Mouse (Mus musculus) forebrain, embryonic 13.5 days (tissue): ENCODE results near the gene Relch. TPM values are rescaled to one million over a fixed set of nuclear protein-coding genes. Genes with fewer than 3 reads are reported as not detected.

ENCODE experiments used
- ATAC-seq: fragments of 200-750 bp; cut with Nextera tagmentation; 2 replicates; pipeline ENCODE4 v1.8.0; 2017
- H3K27ac ChIP-seq: fragments of 300-500 bp; sonication (generic); 2 replicates; pipeline ENCODE4 v1.5.1; 2015; ENCODE audit warnings: inconsistent platforms, mild to moderate bottlenecking, moderate library complexity
- H3K27me3 ChIP-seq: fragments of 300-500 bp; sonication (generic); 2 replicates; pipeline ENCODE4 v1.6.1; 2015; ENCODE audit warnings: mild to moderate bottlenecking, inconsistent platforms
- H3K36me3 ChIP-seq: fragments of 300-500 bp; sonication (generic); 2 replicates; pipeline ENCODE4 v1.6.1; 2015; ENCODE audit warnings: mild to moderate bottlenecking, inconsistent platforms; ENCODE audit not compliant: poor library complexity, severe bottlenecking
- H3K4me1 ChIP-seq: fragments of 300-500 bp; sonication (generic); 2 replicates; pipeline ENCODE4 v1.6.1; 2015; ENCODE audit warnings: inconsistent platforms
- H3K4me2 ChIP-seq: fragments of 300-500 bp; sonication (generic); 2 replicates; pipeline ENCODE4 v1.6.1; 2015; ENCODE audit warnings: inconsistent platforms, mild to moderate bottlenecking, moderate library complexity
- H3K4me3 ChIP-seq: fragments of 300-500 bp; sonication (generic); 2 replicates; pipeline ENCODE4 v1.5.1; 2015; ENCODE audit warnings: mild to moderate bottlenecking, inconsistent platforms
- H3K9ac ChIP-seq: fragments of 300-500 bp; sonication (generic); 2 replicates; pipeline ENCODE4 v1.6.1; 2015; ENCODE audit warnings: mild to moderate bottlenecking, inconsistent platforms
- H3K9me3 ChIP-seq: fragments of 300-500 bp; sonication (generic); replicated peaks from 2 replicates; pipeline ENCODE4 v1.6.1; 2016; ENCODE audit warnings: inconsistent platforms
- WGBS: fragments of 180-500 bp; shearing (Covaris S2); methylation state at CpG from one replicate; pipeline ENCODE4 v1.1.7; 2015; 5-methylcytosine and 5-hydroxymethylcytosine counted together
- polyA plus RNA-seq: library from polyadenylated mRNA; unstranded; fragments of >200 nt; fragmentation: Nextera tagmentation; extraction: Ambion mirVana; gene quantifications from 2 replicates; pipeline ENCODE4 v1.2.1, GENCODE M21; 2015

Relch gene
- 35.2 and 35.5 TPM in 2 replicates for polyA plus RNA-seq

DNA sequence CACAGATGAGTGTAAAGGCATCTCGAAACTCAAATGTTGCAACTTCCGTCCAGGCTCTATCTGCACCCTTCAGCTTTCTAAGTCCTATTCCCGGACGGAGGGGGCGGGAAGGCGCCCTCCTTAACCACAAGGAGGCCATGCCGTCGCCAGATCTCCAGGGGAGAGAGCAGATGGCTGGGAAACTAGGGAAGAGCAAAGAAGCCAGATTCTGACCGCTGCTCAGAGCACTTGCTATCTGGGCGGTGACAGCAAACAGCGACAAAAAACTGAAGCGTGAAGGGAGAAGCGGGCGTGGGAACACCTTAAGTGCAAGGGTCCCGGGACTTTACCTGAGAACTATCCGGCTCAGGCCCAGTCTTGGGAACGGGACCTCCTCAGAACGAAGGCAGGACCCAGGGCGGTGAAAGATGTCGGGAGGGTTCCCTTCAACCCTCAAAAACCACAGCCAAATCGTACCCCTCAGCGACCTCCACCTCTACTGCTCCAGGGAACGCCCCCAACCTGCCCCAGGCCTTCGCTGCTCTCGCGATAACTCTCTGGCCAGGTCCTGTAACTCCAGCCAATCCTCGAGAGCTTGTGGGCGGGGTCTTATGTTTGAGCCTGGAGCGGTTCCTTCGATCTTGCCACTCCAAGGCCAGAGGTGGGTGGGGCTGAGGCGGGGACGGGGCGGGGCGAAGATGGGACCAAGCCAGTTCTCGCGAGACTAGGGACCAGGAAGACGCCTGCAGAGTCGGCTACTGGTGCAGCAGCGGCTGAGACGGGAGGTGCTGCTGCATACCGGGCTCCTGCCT, at the start of gene Relch, which contains the start of gene Pign:
Relch (plus strand) TSS at position 691 of the 791 bp plus-strand sequence.
Pign (minus strand) TSS at position 507 of the 791 bp plus-strand sequence.
- WGBS, result under 1% methylated on average over 41 of the region's 41 CpGs
- H3K36me3 ChIP-seq, result no peaks in the 10 kb centered on the region
- no peaks in the 10 kb centered on the region for H3K9me3 ChIP-seq
- H3K4me2 ChIP-seq, result peak within 1 kb of the TSS; percentile 87
- H3K27ac ChIP-seq, result peak within 1 kb of the TSS; percentile 82
- no peaks in the 10 kb centered on the region for H3K27me3 ChIP-seq
- peaks cover 36% of the 10 kb centered on the region for H3K4me1 ChIP-seq
- peak within 1 kb of the TSS; percentile 96 for H3K4me3 ChIP-seq
- peak; percentile 99 for ATAC-seq
- H3K9ac ChIP-seq, result peak within 1 kb of the TSS; percentile 92

DNA sequence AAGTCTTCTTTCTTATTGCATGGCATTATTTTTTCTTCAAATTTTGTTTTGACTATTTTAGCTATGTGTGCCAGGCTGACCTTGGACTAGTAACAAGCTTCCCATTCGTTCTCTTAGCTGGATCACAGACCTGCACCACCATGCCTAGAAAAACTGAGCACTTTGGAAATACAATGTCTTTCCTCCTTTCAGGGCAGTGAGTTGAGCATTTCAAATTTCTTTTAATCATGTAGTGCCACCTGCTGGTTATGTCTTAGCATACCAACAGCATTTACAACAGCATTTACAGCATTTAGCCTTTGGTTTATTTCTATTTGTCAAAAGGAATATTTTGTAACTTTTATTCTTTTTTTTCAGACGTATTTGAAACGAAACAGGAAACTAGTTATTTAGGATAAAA, 33.2 kb upstream of the Relch start:
- Histone ChIP-seq H3K9me3 (no peaks in the 10 kb centered on the region), H3K4me3 (no peak overlapping the region), H3K27me3 (no peaks in the 10 kb centered on the region), H3K4me2 (no peak overlapping the region), H3K27ac (no peak overlapping the region), H3K9ac (no peak overlapping the region), H3K4me1 (no peaks in the 10 kb centered on the region), H3K36me3 (no peaks in the 10 kb centered on the region)
- ATAC-seq, result peak; percentile 76
- 36% methylated on average over 3 of the region's 3 CpGs for WGBS

DNA sequence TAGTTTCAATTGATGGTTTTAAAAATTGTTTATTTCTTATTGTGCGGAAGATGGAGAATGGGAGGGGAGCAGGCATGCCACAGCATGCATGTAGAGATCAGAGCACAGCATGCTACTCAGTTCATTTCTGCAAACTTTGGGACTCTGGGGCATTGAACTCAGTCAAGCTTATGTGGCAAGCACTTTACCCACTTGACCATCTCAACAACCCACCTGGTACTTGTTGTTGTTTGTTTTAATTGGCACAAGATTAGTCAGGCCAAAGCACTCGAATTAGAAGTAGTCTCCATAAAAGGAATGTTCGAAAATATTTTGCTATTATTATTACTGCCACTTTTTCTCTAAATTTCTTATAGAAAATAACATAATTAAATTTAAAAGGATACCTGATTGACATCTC, 19.6 kb upstream of the Relch start:
- 83% methylated on average over 3 of the region's 3 CpGs for WGBS
- H3K27ac ChIP-seq, result no peak overlapping the region
- ATAC-seq, result no peak

DNA sequence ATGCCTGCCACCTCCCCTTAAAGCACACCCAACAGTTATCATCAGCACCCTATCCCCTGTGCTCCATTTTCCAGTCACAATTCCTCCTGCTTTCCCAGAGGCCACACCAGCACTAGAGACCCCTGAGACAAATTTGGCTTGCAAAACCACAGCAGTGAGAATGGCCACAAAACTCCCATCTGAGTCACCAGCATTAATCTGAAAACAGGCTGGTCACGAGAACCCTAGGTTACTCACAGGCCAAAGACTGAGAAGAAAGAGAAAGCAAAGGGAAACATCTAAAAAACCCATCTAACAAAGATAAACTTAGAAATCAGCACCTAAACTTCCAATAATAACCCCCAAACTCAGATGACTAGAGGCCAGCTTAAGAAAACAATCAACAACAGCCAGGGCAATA, 13.0 kb upstream of the Relch start:
- no peak for ATAC-seq
- H3K36me3 ChIP-seq, result peaks cover 14% of the 10 kb centered on the region
- no peak overlapping the region for H3K4me3 ChIP-seq
- H3K9me3 ChIP-seq, result no peaks in the 10 kb centered on the region
- no peak overlapping the region for H3K4me2 ChIP-seq
- H3K27me3 ChIP-seq, result no peaks in the 10 kb centered on the region
- H3K9ac ChIP-seq, result no peak overlapping the region
- WGBS, result 90% methylated on average over 1 of the region's 1 CpGs
- H3K4me1 ChIP-seq, result no peaks in the 10 kb centered on the region
- H3K27ac ChIP-seq, result no peak overlapping the region

More for the DNA sequence above, 19.6 kb upstream of the Relch start:
- peaks cover 18% of the 10 kb centered on the region for H3K36me3 ChIP-seq
- H3K4me1 ChIP-seq, result no peaks in the 10 kb centered on the region
- no peak overlapping the region for H3K4me2 ChIP-seq
- H3K4me3 ChIP-seq, result no peak overlapping the region
- no peak overlapping the region for H3K9ac ChIP-seq
- H3K9me3 ChIP-seq, result no peaks in the 10 kb centered on the region
- H3K27me3 ChIP-seq, result no peaks in the 10 kb centered on the region

DNA sequence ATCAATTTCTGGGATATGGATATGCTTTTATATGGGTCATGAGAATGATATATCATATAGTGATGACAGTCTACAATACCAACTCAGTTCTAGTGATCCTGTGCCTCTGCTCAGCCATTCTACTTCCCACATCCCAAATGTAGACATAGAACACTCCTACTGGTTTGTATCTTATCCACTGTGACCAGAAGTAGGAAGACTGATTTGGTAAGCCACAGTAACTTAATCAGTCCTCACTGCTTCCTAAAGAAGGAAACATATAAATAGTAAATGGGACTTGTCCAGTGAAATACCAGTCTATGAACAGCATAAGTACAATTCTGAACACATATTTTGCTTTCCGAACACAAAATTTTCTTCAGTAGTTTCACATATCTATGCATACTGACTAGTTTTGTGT, 9.7 kb upstream of the Relch start:
- no peak overlapping the region for H3K9ac ChIP-seq

DNA sequence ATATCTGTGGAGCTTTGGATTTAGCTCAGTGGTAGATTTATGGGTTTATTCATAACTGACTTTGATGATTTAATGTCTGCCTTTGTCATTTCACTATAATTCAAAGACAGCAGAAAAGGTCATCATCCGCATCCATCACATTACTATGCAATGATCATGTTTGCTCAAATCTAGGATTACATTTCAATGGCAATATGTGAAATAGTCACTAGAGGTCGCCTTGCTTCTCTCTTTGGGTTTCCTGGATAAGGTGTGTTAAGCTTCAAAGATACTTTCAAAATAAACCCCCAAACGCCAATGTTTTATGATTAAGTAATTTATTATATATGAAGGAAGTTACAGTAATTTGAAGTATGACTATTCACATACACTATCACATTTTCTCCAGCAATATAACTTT, 3.6 kb upstream of the Relch start:
- no peaks in the 10 kb centered on the region for H3K27me3 ChIP-seq
- no peak for ATAC-seq
- 18% methylated on average over 3 of the region's 3 CpGs for WGBS
- peaks cover 14% of the 10 kb centered on the region for H3K4me1 ChIP-seq
- H3K4me2 ChIP-seq, result no peak overlapping the region
- H3K9ac ChIP-seq, result no peak overlapping the region
- H3K9me3 ChIP-seq, result no peaks in the 10 kb centered on the region
- no peak overlapping the region for H3K27ac ChIP-seq
- H3K36me3 ChIP-seq, result peaks cover 6% of the 10 kb centered on the region; the same call in 1 of the 2 replicates
- no peak overlapping the region for H3K4me3 ChIP-seq

More for the DNA sequence above, 9.7 kb upstream of the Relch start:
- Histone ChIP-seq H3K27ac (no peak overlapping the region), H3K27me3 (no peaks in the 10 kb centered on the region), H3K4me3 (no peak overlapping the region), H3K36me3 (peaks cover 11% of the 10 kb centered on the region), H3K4me1 (no peaks in the 10 kb centered on the region), H3K4me2 (no peak overlapping the region), H3K9me3 (no peaks in the 10 kb centered on the region)
- ATAC-seq, result no peak
- WGBS, result 98% methylated on average over 1 of the region's 1 CpGs

DNA sequence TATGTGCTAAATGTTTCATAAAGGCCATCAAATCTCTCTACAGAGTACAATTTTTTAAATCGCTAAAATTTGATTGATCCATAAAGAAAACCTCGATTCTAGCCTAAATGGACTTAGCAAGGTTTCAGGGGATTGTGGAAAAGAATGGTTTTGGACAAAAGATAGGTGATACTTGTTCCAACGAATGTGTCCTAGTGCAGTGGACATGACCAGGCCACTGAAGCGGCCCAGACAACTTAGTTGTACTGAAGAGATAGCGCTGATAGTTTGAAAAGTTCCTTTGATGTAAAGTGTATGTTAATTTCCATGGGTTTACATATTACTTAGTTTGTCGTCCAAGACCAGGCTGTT, 866 bp upstream of the Relch start:
- WGBS, result 14% methylated on average over 6 of the region's 6 CpGs
- no peaks in the 10 kb centered on the region for H3K36me3 ChIP-seq
- peak overlapping the region; percentile 74 for H3K9ac ChIP-seq
- no peak for ATAC-seq
- H3K4me1 ChIP-seq, result peaks cover 36% of the 10 kb centered on the region
- no peaks in the 10 kb centered on the region for H3K27me3 ChIP-seq
- H3K4me2 ChIP-seq, result peak overlapping the region; percentile 76
- no peak overlapping the region for H3K27ac ChIP-seq
- H3K4me3 ChIP-seq, result peak overlapping the region; percentile 96
- no peaks in the 10 kb centered on the region for H3K9me3 ChIP-seq

DNA sequence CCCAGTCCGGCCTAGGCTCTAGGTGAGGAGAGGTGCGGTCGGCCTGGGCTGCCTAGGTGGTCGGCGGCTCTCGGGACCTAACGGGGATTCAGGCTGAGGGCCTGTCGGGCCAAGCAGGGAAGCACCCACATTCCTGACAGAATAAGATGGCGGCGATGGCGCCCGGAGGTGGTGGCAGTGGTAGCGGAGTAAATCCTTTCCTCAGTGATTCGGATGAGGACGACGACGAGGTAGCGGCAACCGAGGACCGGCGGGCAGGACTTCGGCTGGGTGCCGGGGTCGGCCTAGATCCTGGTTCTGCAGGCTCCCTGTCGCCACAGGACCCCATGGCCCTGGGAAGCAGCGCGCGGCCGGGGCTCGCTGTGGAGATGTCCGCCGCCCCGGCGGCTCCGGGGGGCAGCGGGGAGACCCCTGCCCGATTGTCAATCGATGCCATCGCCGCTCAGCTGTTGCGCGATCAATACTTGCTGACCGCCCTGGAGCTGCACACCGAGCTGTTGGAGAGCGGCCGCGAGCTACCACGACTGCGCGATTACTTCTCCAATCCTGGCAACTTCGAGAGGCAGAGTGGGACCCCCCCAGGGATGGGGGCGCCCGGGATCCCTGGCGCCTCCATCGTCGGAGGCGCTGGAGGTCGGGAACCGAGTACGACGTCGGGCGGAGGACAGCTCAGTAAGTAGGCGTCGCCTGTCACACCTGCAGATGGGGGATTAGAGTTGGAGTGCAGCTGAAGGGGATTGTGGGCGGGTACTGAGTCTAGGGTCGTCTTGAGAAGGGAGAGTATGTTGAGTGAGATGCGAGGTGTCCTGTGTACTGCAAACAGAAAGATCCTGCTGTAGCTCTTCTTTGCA, 526 bp downstream of the Relch start:
- Histone ChIP-seq H3K9ac (peak overlapping the region; percentile 92), H3K27me3 (no peaks in the 10 kb centered on the region)
- peak; percentile 48; the same call in 1 of the 2 replicates for ATAC-seq

DNA sequence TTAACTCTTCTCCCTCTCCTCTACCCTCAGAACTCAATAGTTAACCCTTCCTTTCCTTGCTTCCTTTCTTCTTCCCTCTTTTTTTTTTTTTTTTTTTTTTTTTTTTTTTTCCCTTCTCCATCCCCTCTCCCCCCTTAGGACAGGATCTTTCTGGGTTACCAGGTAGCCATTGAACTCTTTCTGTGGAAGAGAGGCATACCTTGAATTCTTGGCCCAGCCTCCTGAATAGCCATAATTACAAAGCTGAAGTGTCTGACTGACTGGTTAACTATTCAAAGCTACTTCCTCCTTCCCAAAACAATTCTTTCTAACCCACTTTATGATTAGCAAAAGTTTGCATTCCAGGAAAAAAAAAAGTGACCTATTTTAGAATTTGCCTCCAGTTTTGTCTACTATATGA, 6.0 kb downstream of the Relch start:
- H3K9me3 ChIP-seq, result no peaks in the 10 kb centered on the region
- no peak overlapping the region for H3K4me2 ChIP-seq
- H3K27me3 ChIP-seq, result no peaks in the 10 kb centered on the region
- H3K4me1 ChIP-seq, result peaks cover 30% of the 10 kb centered on the region
- no peak for ATAC-seq
- no peak overlapping the region for H3K27ac ChIP-seq
- no peaks in the 10 kb centered on the region for H3K36me3 ChIP-seq
- H3K9ac ChIP-seq, result no peak overlapping the region
- H3K4me3 ChIP-seq, result no peak overlapping the region

More for the DNA sequence above, 526 bp downstream of the Relch start:
- Histone ChIP-seq H3K4me1 (peaks cover 41% of the 10 kb centered on the region), H3K4me3 (peak overlapping the region; percentile 96), H3K27ac (peak overlapping the region; percentile 82), H3K9me3 (no peaks in the 10 kb centered on the region), H3K36me3 (no peaks in the 10 kb centered on the region), H3K4me2 (peak overlapping the region; percentile 87)
- under 1% methylated on average over 68 of the region's 68 CpGs for WGBS

DNA sequence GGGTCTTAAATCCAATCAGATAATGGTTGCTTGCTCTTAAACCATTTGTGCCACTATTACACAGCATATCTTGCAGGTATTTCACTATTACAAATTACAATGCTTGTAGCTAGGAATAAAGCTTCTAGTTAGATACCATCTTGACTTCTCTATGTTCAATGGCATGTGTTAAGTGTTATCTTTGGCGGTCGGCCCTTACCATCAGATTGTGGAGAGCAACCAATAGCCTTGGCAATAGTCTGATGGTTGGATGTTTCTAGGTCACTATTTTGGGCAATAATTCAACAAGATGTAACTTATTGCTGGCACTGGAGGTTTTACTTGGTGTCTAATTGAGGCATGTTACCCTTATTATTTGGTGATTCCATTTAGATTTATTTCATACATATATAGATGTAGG, 11.1 kb downstream of the Relch start:
- H3K27ac ChIP-seq, result no peak overlapping the region
- H3K9me3 ChIP-seq, result no peaks in the 10 kb centered on the region
- no peak for ATAC-seq
- no peak overlapping the region for H3K9ac ChIP-seq
- H3K36me3 ChIP-seq, result 0 out of 2 replicates have a peak, but pooled peaks cover 5% of the 10 kb centered on the region
- no peaks in the 10 kb centered on the region for H3K27me3 ChIP-seq
- 95% methylated on average over 2 of the region's 2 CpGs for WGBS
- H3K4me1 ChIP-seq, result no peaks in the 10 kb centered on the region
- no peak overlapping the region for H3K4me3 ChIP-seq
- no peak overlapping the region for H3K4me2 ChIP-seq

DNA sequence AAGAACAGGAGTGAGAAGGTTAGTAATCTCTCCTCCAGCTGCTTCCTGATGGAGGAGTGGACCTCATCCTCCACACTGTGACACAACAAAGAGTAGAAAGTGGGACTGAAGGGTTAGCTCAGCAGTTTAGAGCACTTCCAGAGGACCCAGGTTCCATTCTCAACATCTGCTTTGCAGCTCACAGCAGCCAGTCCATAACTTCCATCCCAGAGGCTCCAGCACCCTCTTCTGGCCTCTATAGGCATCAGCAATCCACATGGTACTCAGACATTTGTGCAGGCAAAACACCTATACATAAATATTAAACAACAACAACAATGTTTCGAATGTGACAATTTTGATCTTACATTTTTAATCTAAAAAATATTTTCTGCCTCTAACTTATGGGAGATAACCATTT, 16.9 kb downstream of the Relch start:
- H3K9ac ChIP-seq, result no peak overlapping the region
- H3K4me2 ChIP-seq, result no peak overlapping the region
- H3K4me3 ChIP-seq, result no peak overlapping the region
- ATAC-seq, result 0 out of 2 replicates have a peak, but pooled peaks have one; percentile 24
- WGBS, result 93% methylated on average over 1 of the region's 1 CpGs
- no peaks in the 10 kb centered on the region for H3K9me3 ChIP-seq
- H3K36me3 ChIP-seq, result 0 out of 2 replicates have a peak, but pooled peaks cover 5% of the 10 kb centered on the region
- H3K27me3 ChIP-seq, result no peaks in the 10 kb centered on the region
- no peaks in the 10 kb centered on the region for H3K4me1 ChIP-seq
- H3K27ac ChIP-seq, result no peak overlapping the region

DNA sequence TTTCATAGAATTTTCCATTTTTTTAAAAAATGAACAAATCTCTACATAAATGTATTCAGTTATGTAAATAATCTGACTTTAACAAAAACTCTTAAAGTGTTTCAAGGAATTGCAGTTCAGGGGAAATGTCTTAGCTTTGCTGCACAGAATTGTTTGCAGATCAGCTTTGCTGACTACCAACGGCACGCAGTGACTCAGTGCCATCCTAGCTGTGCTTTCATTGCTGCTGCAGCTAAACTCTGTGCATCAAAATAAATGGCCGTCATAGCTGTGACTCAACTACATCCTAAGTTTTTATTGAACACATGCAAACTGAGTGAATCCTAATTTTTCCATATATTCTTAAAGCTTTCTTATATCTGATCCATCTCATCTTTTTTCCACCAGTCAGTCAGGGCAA, 21.8 kb downstream of the Relch start:
- ATAC-seq, result no peak
- H3K9me3 ChIP-seq, result no peaks in the 10 kb centered on the region
- 87% methylated on average over 3 of the region's 3 CpGs for WGBS

More for the DNA sequence above, 21.8 kb downstream of the Relch start:
- Histone ChIP-seq H3K9ac (no peak overlapping the region), H3K4me2 (no peak overlapping the region), H3K27ac (no peak overlapping the region), H3K4me3 (no peak overlapping the region), H3K36me3 (no peaks in the 10 kb centered on the region), H3K27me3 (no peaks in the 10 kb centered on the region), H3K4me1 (no peaks in the 10 kb centered on the region)
